Mouse (Mus musculus): ENCODE measurements around the gene Synj1. TPM values are rescaled to one million over a fixed set of nuclear protein-coding genes. Genes with fewer than 3 reads are reported as not detected.

The Synj1 gene
- total RNA-seq, 2 experiments from 2014 or later: 330 to 343 TPM

DNA sequence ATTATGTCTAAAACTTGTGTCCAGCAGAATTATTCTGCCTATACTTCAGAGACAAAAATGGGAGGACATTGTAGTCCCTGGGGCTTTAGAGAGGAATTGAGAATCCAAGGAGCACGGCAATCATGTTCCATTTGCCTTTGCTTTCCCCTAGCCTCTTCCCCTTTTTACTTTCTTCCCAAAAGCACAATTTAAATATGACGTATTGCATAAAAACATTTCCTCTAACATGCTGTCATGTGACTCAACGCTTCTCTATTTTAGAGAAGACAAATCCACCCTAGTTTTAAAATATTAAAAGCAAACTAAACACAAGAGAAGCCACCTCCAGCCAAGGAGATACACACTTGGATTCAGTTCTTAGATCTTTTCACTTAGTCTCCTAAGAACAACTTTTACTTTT is 739 bp upstream of the Synj1 start:
- no peak for DNase-seq (ENCODE audit: low spot score in 2 of 2)

DNA sequence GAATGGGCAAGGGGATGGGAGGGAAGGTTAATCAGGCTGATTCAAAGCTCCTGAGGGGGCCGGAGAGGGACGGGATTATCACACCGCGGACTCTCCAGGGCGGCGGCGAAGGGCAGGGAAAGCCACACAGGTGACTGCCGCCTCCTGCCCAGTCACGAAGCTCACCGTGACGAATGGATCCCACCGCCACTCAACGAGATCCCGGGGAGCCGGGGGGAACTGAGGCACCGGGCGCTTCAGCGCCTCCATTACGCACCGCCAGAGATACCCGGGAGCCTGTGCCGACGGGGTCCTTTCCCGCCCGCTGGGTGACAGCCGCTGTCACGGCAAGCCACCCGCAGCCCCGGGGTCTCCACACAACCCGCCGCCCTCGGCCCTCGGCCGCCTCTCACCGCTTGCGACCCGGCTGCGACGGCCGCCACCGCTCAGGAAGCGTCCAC is 507 bp downstream of the Synj1 start:
- no peak for DNase-seq (ENCODE audit: low spot score in 2 of 2)

DNA sequence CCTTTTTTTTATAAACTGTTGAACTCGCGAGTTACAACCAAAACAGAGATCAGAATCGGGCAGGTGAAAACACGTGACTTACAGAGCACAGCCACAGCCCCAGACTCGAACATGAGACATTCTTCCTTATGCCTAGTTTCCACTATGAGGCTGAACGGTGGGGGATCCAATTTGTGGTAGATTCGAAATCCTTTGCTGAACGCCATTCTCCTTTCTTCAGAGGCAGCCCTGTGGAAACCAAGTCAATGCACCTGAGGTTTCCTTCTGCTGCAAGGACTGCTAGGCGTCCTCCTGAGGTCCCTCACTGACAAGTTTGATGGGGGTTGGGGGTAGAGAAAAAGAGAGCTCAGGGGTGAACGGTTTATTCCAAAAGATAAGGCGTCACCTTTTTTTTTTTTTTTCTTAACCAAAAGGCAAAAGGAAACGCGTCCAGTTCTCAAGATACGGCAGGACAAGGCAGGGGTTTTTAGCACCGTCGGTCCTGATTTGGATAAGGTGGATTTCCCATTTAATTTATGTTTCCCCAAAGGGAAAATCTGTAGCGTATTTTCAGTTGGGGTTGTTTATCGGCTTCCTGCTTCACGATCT is 1.1 kb downstream of the Synj1 start:
- no peak for DNase-seq (ENCODE audit: low spot score in 2 of 2)

GRCm38 (mm10) chr16:91004915-91005538 is 6.1 kb downstream of the Synj1 start:
- DNase-seq (ENCODE audit: low spot score in 2 of 2): no peak

DNA sequence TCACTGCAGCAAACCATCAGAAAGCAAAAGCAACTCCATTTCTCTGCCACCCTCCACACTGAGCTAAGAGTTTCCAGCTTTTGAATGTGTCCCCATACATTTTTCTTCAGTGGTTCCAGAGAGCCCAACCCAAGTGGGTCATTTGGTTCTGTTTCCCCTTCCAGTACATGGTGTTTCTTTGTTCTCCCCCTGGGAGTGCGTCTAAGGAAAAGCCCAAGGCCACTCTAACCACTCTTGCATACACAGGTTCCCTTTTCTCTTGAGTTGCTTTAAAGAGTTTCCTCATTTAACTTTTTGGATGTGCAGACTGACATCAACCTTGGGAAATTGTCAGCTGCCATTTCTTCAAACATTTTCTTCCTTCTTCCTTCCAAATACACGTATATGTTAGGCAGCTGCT is 10.0 kb downstream of the Synj1 start:
- no peak for DNase-seq (ENCODE audit: low spot score in 2 of 2)

DNA sequence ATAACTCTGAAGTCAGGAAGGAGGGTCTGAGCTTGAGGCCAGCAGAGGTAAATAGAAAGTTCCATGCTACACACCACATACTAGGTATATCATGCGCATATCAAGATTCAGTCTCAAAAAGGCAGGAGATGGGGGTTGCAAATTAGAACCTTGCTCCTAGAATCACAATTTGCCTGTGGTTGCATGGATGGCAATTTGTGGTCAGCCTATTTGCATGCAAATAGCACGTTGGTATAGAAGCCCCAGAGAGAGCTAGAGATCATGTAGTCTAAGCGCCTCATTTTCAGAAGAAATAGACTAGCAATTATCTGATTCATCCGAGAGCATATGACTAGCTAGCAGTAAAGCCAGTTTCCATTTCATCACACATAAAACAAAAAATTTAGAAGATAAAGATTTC is 11.3 kb downstream of the Synj1 start:
- DNase-seq (ENCODE audit: low spot score in 2 of 2): no peak

DNA sequence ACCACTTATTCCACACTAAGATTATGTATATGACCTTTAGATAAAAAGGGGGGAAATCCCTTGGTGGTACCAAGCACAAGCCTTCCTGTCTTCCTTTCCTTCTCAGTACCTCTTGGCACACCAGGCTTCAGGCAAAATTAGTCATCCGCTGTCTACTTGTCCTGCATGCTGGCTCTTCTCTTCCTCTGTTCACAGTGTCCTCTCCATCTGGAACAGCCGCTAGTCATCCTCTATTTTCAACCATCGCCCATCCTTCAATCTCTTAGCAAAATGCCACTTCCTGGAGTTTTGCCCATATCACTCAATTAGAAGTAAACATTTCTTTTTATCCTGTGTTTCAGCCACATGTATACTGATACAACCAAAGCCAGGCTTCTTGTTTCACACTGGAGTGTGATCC is 13.3 kb downstream of the Synj1 start:
- peak in 1 of 2 experiments; percentile 40 for DNase-seq (ENCODE audit: low spot score in 2 of 2)

DNA sequence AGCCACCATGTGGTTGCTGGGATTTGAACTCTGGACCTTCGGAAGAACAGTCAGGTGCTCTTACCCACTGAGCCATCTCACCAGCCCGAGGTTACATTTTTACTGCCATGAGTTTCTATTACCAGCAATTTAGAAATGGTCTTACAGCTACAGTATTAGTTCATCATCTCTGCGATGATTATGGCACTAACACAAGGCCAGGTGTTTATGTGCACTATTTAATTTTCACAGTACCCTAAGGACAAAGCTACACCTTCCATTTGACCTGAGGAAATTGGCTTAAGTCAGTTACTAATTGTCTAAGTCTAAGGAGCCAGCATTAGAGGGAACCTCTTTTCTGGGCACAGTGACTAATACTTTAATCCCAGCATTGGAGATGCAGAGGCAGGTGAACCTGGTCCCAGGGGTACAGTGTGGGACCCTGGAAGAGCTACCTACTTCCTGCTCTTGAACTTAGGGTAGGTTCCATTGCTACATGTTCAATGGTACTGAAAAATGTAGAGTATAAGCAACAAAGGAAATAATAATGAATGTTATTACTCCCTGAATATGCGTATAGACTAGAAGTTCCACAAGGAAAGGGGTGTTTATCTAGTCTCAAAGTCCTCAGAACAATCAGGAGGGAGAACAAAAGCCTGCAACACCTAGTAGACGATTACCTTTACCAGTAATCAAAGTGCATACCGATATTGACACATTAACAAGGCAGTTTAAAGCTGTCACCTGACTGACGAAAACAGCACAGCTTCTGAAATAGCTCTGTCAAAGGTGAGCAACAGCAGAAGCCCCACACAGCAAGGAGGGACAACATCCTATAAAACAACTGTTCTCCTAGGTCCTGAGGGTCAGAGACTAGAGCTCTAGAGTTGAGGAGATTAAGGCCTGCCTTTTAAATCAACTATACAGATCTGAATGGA is 14.5 kb downstream of the Synj1 start:
- DNase-seq (ENCODE audit: low spot score in 2 of 2): no peak

- no peak for DNase-seq (ENCODE audit: low spot score in 2 of 2)
Measured at GRCm38 (mm10) chr16:90995498-90995897, 15.6 kb downstream of the Synj1 start.

GRCm38 (mm10) chr16:90995023-90995422 is 16.1 kb downstream of the Synj1 start:
- DNase-seq (ENCODE audit: low spot score in 2 of 2): no peak

GRCm38 (mm10) chr16:90989162-90989561 is 21.9 kb downstream of the Synj1 start:
- no peak for DNase-seq (ENCODE audit: low spot score in 2 of 2)

- no peak for DNase-seq (ENCODE audit: low spot score in 2 of 2)
Measured at GRCm38 (mm10) chr16:90988665-90989064, 22.4 kb downstream of the Synj1 start.

- no peak for DNase-seq (ENCODE audit: low spot score in 2 of 2)
Measured at GRCm38 (mm10) chr16:90988039-90988438, 23.1 kb downstream of the Synj1 start.

DNA sequence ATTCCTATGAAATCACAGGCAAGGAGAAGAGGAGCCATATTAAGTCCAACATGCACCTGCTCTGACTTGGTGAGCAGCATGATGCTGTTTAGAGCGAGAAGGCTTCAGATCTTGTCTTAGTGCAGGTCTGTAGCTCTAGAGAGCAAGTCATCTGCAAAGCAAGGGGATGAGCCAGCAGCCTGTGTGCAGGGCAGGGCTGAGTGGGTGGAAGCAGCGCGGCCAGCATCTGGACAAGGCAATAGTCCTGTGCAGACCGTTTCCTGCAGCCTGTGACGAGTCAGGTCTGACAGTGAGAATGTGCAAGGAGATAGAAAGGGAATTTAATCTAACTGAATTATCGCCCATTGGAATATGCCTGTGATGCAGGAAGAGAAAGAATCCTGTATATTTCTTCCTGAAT is 40.1 kb downstream of the Synj1 start:
- peak in 1 of 2 experiments; percentile 34 for DNase-seq (ENCODE audit: low spot score in 2 of 2)

GRCm38 (mm10) chr16:90966241-90966640 is 44.9 kb downstream of the Synj1 start:
- no peak for DNase-seq (ENCODE audit: low spot score in 2 of 2)

DNA sequence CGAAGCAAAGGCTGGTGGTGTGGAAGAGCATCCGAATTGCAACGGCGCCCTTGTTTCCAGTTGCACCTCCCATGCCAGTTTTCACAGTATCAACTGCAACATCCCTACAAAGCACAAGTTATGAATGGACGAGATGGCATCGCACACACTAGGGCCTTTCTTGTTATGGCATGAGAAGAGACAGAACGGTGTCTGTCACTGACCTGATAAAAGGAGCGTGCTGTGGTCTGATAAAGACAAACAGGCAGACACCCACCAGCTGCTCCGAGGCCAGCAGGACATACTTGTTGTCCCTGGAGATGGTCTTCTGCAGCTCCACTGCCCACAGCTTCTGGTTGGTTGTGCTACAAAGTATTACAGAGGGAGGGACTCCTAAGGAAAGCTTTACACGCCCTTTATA is 46.8 kb downstream of the Synj1 start:
- no peak for DNase-seq (ENCODE audit: low spot score in 2 of 2)

GRCm38 (mm10) chr16:90963866-90964265 is 47.2 kb downstream of the Synj1 start:
- no peak for DNase-seq (ENCODE audit: low spot score in 2 of 2)

GRCm38 (mm10) chr16:90963231-90963630 is 47.9 kb downstream of the Synj1 start:
- no peak for DNase-seq (ENCODE audit: low spot score in 2 of 2)

DNA sequence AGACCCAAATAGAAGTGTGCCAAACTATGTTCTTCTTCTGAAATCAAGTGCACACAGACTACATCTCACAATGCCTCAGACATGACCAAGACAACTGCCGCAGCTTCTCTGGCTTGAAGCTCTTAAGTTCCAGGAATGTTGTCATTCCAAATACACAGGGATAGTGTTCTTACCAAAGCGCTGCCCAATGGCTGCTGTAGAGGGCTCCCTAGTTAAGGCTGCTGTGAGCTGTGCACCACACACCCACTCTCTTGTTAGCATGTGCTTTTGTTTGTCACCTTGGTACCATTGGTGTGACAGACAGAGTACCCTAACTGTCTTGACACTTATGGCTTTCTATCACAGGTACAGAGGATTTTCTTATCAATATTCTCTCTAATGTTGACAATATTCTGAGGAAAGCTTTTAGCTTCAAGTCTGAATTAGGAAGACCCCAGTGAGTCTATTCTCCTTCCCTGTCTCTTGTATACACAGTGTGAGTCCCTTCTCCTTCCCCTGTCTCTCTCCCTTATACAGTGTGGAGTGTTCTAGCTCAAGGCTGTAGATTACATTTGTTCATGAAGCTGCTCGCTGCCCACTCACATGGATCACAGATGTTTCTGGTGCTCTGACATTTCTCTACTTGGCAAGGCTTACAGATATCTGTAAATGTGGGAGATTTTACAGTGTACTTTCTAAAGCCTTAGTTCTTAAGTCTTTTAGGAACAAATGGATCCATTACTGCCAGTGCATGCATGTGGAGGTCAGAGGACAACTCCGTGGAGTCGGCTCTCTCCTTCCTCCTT is 52.6 kb downstream of the Synj1 start:
- peak; percentile 29 to 63 for DNase-seq (ENCODE audit: low spot score in 2 of 2)

DNA sequence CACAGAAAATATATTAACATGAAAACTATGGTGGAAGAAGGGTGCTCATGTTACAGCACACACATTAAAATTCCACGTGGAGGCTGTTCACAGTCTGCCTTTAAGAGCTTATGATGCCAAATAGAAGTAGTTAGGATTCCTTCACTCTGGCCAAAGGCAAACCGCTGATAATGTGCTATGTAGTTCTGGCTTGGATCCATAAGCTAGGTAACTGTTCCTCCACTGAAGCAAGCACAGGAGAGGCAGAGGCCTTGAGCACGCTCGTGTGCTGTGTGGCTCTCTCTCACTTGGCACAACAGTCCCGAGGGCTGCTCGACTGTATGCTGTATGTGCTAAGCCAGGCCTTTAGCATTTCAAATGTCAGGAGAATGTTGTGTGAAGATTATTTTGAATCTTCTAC is 55.6 kb downstream of the Synj1 start:
- no peak for DNase-seq (ENCODE audit: low spot score in 2 of 2)

GRCm38 (mm10) chr16:90953770-90954169 is 57.3 kb downstream of the Synj1 start:
- no peak for DNase-seq (ENCODE audit: low spot score in 2 of 2)

All from left cerebral cortex, adult 18-20 months (tissue).